Mouse (Mus musculus): Measurements from ENCODE around the gene Adk. TPM values are rescaled to one million over a fixed set of nuclear protein-coding genes. Genes with fewer than 3 reads are reported as not detected.
"Not testable (repeated sequence)": the region's sequence is repeated elsewhere in the genome, so short reads cannot be mapped to it uniquely, and the experiment has no call there.

The Adk gene
- total and polyA plus RNA-seq, 3 experiments = 104 to 253 (median 212) TPM

- Histone ChIP-seq H3K27ac (peak overlapping the region; percentile 57), H3K36me3 (ENCODE audit: control insufficient read depth, insufficient read depth, low read length) (peaks cover 9% of the 10 kb centered on the region), H3K9ac (ENCODE audit: low read depth, low read length) (no peak overlapping the region), H3K4me3 (no peak overlapping the region), H3K4me1 (ENCODE audit: control insufficient read depth, insufficient read depth, low read length) (peaks cover 4% of the 10 kb centered on the region), H3K79me2 (replicated peaks; ENCODE audit: control insufficient read depth, insufficient read depth, low read length) (peaks cover 5% of the 10 kb centered on the region; the same call in 1 of the 2 replicates), H3K27me3 (ENCODE audit: control insufficient read depth, insufficient read depth, low read length) (no peaks in the 10 kb centered on the region)
- 50% methylated on average over 4 of the region's 4 CpGs for WGBS
- DNase-seq = peak in 1 of 2 experiments; percentile 19
- TF ChIP-seq CTCF (IDR thresholded peaks at IDR 0.05) (no peak), POLR2A (IDR thresholded peaks at IDR 0.05; ENCODE audit: insufficient read depth, low read depth, low read length) (no peak)
- intact Hi-C loops (cut with DNase I) = no loop called here
Observed at GRCm38 (mm10) chr14:21087390-21088060, 35.2 kb downstream of the Adk start.

- TF ChIP-seq CTCF (IDR thresholded peaks at IDR 0.05) (no peak), EP300 (IDR thresholded peaks at IDR 0.05; ENCODE audit: insufficient read depth, low read depth, low read length) (no peak)
- Histone ChIP-seq H3K27me3 (ENCODE audit: control insufficient read depth, insufficient read depth, low read length) (no peaks in the 10 kb centered on the region), H3K4me1 (ENCODE audit: control insufficient read depth, insufficient read depth, low read length) (peaks cover 1% of the 10 kb centered on the region), H3K27ac (no peak overlapping the region), H3K36me3 (ENCODE audit: control insufficient read depth, insufficient read depth, low read length) (peaks cover 6% of the 10 kb centered on the region), H3K79me2 (replicated peaks; ENCODE audit: control insufficient read depth, insufficient read depth, low read length) (peaks cover 3% of the 10 kb centered on the region; the same call in 1 of the 2 replicates), H3K9ac (ENCODE audit: low read depth, low read length) (no peak overlapping the region), H3K4me3 (no peak overlapping the region)
- WGBS = 64% methylated on average over 3 of the region's 3 CpGs
- intact Hi-C loops (cut with DNase I) = no loop called here
- DNase-seq = no peak
Observed at GRCm38 (mm10) chr14:21088731-21089130, 36.4 kb downstream of the Adk start.

GRCm38 (mm10) chr14:21090400-21090799 is 38.0 kb downstream of the Adk start:
- peaks cover 6% of the 10 kb centered on the region for H3K36me3 ChIP-seq (ENCODE audit: control insufficient read depth, insufficient read depth, low read length)
- WGBS = 61% methylated on average over 3 of the region's 3 CpGs
- intact Hi-C loops (cut with DNase I) = no loop called here
- TF ChIP-seq CTCF (IDR thresholded peaks at IDR 0.05) = no peak
- no peak for TF ChIP-seq POLR2A (IDR thresholded peaks at IDR 0.05; ENCODE audit: insufficient read depth, low read depth, low read length)
- TF ChIP-seq EP300 (IDR thresholded peaks at IDR 0.05; ENCODE audit: insufficient read depth, low read depth, low read length) = no peak
- DNase-seq = no peak
- no peaks in the 10 kb centered on the region for H3K27me3 ChIP-seq (ENCODE audit: control insufficient read depth, insufficient read depth, low read length)
- no peak overlapping the region for H3K27ac ChIP-seq
- no peak overlapping the region for H3K9ac ChIP-seq (ENCODE audit: low read depth, low read length)
- H3K4me1 ChIP-seq (ENCODE audit: control insufficient read depth, insufficient read depth, low read length) = peaks cover 1% of the 10 kb centered on the region
- no peaks in the 10 kb centered on the region; the same call in 1 of the 2 replicates for H3K79me2 ChIP-seq (replicated peaks; ENCODE audit: control insufficient read depth, insufficient read depth, low read length)
- H3K4me3 ChIP-seq = no peak overlapping the region

GRCm38 (mm10) chr14:21090930-21091486 is 38.6 kb downstream of the Adk start:
- H3K79me2 ChIP-seq (replicated peaks; ENCODE audit: control insufficient read depth, insufficient read depth, low read length) = no peaks in the 10 kb centered on the region; the same call in 1 of the 2 replicates
- intact Hi-C loops (cut with DNase I) = no loop called here
- DNase-seq = no peak
- H3K4me1 ChIP-seq (ENCODE audit: control insufficient read depth, insufficient read depth, low read length) = peaks cover 1% of the 10 kb centered on the region
- no peak overlapping the region for H3K27ac ChIP-seq
- no peaks in the 10 kb centered on the region for H3K27me3 ChIP-seq (ENCODE audit: control insufficient read depth, insufficient read depth, low read length)
- peaks cover 4% of the 10 kb centered on the region for H3K36me3 ChIP-seq (ENCODE audit: control insufficient read depth, insufficient read depth, low read length)
- no peak for TF ChIP-seq EP300 (IDR thresholded peaks at IDR 0.05; ENCODE audit: insufficient read depth, low read depth, low read length)
- TF ChIP-seq POLR2A (IDR thresholded peaks at IDR 0.05; ENCODE audit: insufficient read depth, low read depth, low read length) = no peak
- no peak for TF ChIP-seq CTCF (IDR thresholded peaks at IDR 0.05)
- no peak overlapping the region for H3K9ac ChIP-seq (ENCODE audit: low read depth, low read length)
- no peak overlapping the region for H3K4me3 ChIP-seq
- WGBS = 94% methylated on average over 3 of the region's 3 CpGs

GRCm38 (mm10) chr14:21094161-21094560 is 41.8 kb downstream of the Adk start:
- H3K4me1 ChIP-seq (ENCODE audit: control insufficient read depth, insufficient read depth, low read length); intact Hi-C loops (cut with DNase I); H3K9ac ChIP-seq (ENCODE audit: low read depth, low read length); H3K79me2 ChIP-seq (replicated peaks; ENCODE audit: control insufficient read depth, insufficient read depth, low read length); H3K4me3 ChIP-seq; H3K36me3 ChIP-seq (ENCODE audit: control insufficient read depth, insufficient read depth, low read length); H3K27ac ChIP-seq; DNase-seq; H3K27me3 ChIP-seq (ENCODE audit: control insufficient read depth, insufficient read depth, low read length): not testable (repeated sequence)

GRCm38 (mm10) chr14:21096279-21096678 is 43.9 kb downstream of the Adk start:
- Histone ChIP-seq H3K27ac (no peak overlapping the region), H3K27me3 (ENCODE audit: control insufficient read depth, insufficient read depth, low read length) (no peaks in the 10 kb centered on the region), H3K4me1 (ENCODE audit: control insufficient read depth, insufficient read depth, low read length) (peaks cover 3% of the 10 kb centered on the region), H3K4me3 (no peak overlapping the region), H3K36me3 (ENCODE audit: control insufficient read depth, insufficient read depth, low read length) (peaks cover 2% of the 10 kb centered on the region), H3K79me2 (replicated peaks; ENCODE audit: control insufficient read depth, insufficient read depth, low read length) (no peaks in the 10 kb centered on the region), H3K9ac (ENCODE audit: low read depth, low read length) (no peak overlapping the region)
- no peak for TF ChIP-seq EP300 (IDR thresholded peaks at IDR 0.05; ENCODE audit: insufficient read depth, low read depth, low read length)
- TF ChIP-seq POLR2A (IDR thresholded peaks at IDR 0.05; ENCODE audit: insufficient read depth, low read depth, low read length) = no peak
- no peak for TF ChIP-seq CTCF (IDR thresholded peaks at IDR 0.05)
- DNase-seq = no peak
- intact Hi-C loops (cut with DNase I) = no loop called here

All from heart, adult 2 months (tissue).